Comparison of ENCODE assay signal across 10 mouse cellular contexts in genomic region chr6:55565260-55566209, GRCm38 (mm10).
"Had no signal": no experiment of that assay in that cellular context is flagged by ENCODE, and none has a peak within 500 bp of the region (broad histone marks: within the 10 kb centered on the region; RNA-seq: fewer than 3 reads in every experiment).

No protein-coding gene starts in this region.

- H3K4me1 ChIP-seq: limb, embryonic 13.5 days; neural tube, embryonic 12.5 days had no signal

- DNase-seq: kidney, adult 8-10 months; kidney, postnatal 25 days; layer of hippocampus, postnatal 36 days; lung, adult 18-20 months; thymus, adult 2 months; thymus, postnatal 25 days had no signal

- H3K4me2 ChIP-seq: limb, embryonic 13.5 days; neural tube, embryonic 12.5 days had no signal

- H3K9ac ChIP-seq: limb, embryonic 13.5 days; liver, embryonic 14.5 days; neural tube, embryonic 12.5 days had no signal

- H3K27ac ChIP-seq: limb, embryonic 13.5 days; liver, embryonic 14.5 days; neural tube, embryonic 12.5 days had no signal

- H3K27me3 ChIP-seq: limb, embryonic 13.5 days; neural tube, embryonic 12.5 days had no signal

- H3K9me3 ChIP-seq: limb, embryonic 13.5 days; neural tube, embryonic 12.5 days had no signal

- H3K36me3 ChIP-seq: limb, embryonic 13.5 days; neural tube, embryonic 12.5 days had no signal

- ATAC-seq: intestine, postnatal 0 days had no signal

- H3K4me3 ChIP-seq: limb, embryonic 13.5 days; neural tube, embryonic 12.5 days had no signal
